Mouse (Mus musculus) myocyte (in vitro differentiated cells): ENCODE results near the gene Ntn5.

Experiments
- CEBPB ChIP-seq: IDR thresholded peaks from 2 replicates; pipeline ENCODE4 v1.6.1; 2011; ENCODE audit warnings: mild to moderate bottlenecking, moderate library complexity; ENCODE audit not compliant: poor library complexity, insufficient read depth, severe bottlenecking
- E2F4 ChIP-seq: IDR thresholded peaks from one replicate; pipeline ENCODE4 v1.6.1; 2011; ENCODE audit warnings: mild to moderate bottlenecking, control low read depth, moderate library complexity; ENCODE audit not compliant: insufficient read depth
- MAX ChIP-seq: IDR thresholded peaks from one replicate; pipeline ENCODE4 v1.6.1; 2011; ENCODE audit warnings: low read depth, mild to moderate bottlenecking, control low read depth
- MYOD1 ChIP-seq, 3 experiments: IDR thresholded peaks; one replicate each; pipeline ENCODE4 v1.6.1; 2011; ENCODE audit warnings: control low read depth in 2 of 3, low read depth in 2 of 3, mild to moderate bottlenecking in 2 of 3, moderate library complexity in 1 of 3; ENCODE audit not compliant: insufficient read length in 2 of 3, control insufficient read depth in 1 of 3
- MYOG ChIP-seq, 3 experiments: IDR thresholded peaks; one replicate each; pipeline ENCODE4 v1.6.1; 2011; ENCODE audit warnings: control low read depth in 2 of 3, low read depth in 2 of 3, mild to moderate bottlenecking in 2 of 3; ENCODE audit not compliant: insufficient read length in 2 of 3, control insufficient read depth in 1 of 3, insufficient read depth in 1 of 3
- POLR2A ChIP-seq: IDR thresholded peaks from one replicate; pipeline ENCODE4 v1.6.1; 2011; ENCODE audit warnings: low read depth, mild to moderate bottlenecking, control low read depth, moderate library complexity; ENCODE audit not compliant: insufficient read length
- POLR2AphosphoS2 ChIP-seq: IDR thresholded peaks from one replicate; pipeline ENCODE4 v1.6.1; 2011; ENCODE audit warnings: low read depth, control low read depth; ENCODE audit not compliant: insufficient read length
- REST ChIP-seq: IDR thresholded peaks from one replicate; pipeline ENCODE4 v1.6.1; 2011; ENCODE audit warnings: mild to moderate bottlenecking, control low read depth, moderate library complexity; ENCODE audit not compliant: insufficient read depth, insufficient read length
- SRF ChIP-seq: IDR thresholded peaks from one replicate; pipeline ENCODE4 v1.6.1; 2011; ENCODE audit warnings: low read depth; ENCODE audit not compliant: control insufficient read depth, insufficient read length
- TCF12 ChIP-seq: IDR thresholded peaks from one replicate; pipeline ENCODE4 v1.6.1; 2011; ENCODE audit warnings: mild to moderate bottlenecking, control low read depth; ENCODE audit not compliant: poor library complexity, insufficient read depth, severe bottlenecking
- TCF3 ChIP-seq: IDR thresholded peaks from one replicate; pipeline ENCODE4 v1.6.1; 2011; ENCODE audit warnings: low read depth, control low read depth; ENCODE audit not compliant: insufficient read length
- USF1 ChIP-seq: IDR thresholded peaks from one replicate; pipeline ENCODE4 v1.6.1; 2011; ENCODE audit warnings: low read depth, mild to moderate bottlenecking, control low read depth, moderate library complexity

- TF ChIP-seq USF1: no peak
- TF ChIP-seq POLR2AphosphoS2: no peak
- TF ChIP-seq POLR2A: no peak
- no peak for TF ChIP-seq MYOD1 (IDR thresholded peaks at IDR 0.05; ENCODE audit: control insufficient read depth in 1 of 3, insufficient read length in 2 of 3, low read depth in 2 of 3)
- TF ChIP-seq TCF3: no peak
- no peak for TF ChIP-seq MYOG (IDR thresholded peaks at IDR 0.05; ENCODE audit: control insufficient read depth in 1 of 3, insufficient read depth in 1 of 3, insufficient read length in 2 of 3, low read depth in 2 of 3)
- TF ChIP-seq E2F4: no peak
- TF ChIP-seq MAX: no peak
- TF ChIP-seq CEBPB: no peak
- TF ChIP-seq TCF12: no peak
- TF ChIP-seq SRF: no peak
- TF ChIP-seq REST: no peak
Measured at GRCm38 (mm10) chr7:45723781-45724180, 40.0 kb downstream of the Ntn5 start.
